Mouse (Mus musculus): ENCODE measurements around the gene Oas1f. TPM values are rescaled to one million over a fixed set of nuclear protein-coding genes. Genes with fewer than 3 reads are reported as not detected.

The Oas1f gene
- polyA plus RNA-seq (2012; rRNA removed): not detected in 2 replicates

DNA sequence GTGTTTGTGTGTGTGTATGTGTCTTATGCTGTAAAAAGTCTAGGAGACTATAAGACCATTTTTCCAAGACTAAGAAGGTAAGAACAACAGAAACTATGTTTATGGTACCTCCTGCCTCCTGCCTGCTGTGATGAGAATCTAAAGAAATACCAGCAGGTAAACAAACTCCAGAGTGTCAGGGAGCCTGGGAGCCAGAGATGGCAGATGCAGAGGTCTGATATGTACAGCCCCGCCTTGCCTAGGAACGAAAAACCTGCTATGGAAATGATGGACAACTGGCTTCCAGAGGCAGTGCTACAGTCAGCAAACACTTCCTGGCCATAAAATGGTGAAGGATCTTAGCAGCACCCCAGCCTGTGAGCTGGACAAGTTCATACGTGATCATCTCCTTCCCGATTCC is at the start of gene Oas1f:
Gene Oas1f (plus strand): TSS at position 301 of the 400 bp plus-strand sequence.

DNA sequence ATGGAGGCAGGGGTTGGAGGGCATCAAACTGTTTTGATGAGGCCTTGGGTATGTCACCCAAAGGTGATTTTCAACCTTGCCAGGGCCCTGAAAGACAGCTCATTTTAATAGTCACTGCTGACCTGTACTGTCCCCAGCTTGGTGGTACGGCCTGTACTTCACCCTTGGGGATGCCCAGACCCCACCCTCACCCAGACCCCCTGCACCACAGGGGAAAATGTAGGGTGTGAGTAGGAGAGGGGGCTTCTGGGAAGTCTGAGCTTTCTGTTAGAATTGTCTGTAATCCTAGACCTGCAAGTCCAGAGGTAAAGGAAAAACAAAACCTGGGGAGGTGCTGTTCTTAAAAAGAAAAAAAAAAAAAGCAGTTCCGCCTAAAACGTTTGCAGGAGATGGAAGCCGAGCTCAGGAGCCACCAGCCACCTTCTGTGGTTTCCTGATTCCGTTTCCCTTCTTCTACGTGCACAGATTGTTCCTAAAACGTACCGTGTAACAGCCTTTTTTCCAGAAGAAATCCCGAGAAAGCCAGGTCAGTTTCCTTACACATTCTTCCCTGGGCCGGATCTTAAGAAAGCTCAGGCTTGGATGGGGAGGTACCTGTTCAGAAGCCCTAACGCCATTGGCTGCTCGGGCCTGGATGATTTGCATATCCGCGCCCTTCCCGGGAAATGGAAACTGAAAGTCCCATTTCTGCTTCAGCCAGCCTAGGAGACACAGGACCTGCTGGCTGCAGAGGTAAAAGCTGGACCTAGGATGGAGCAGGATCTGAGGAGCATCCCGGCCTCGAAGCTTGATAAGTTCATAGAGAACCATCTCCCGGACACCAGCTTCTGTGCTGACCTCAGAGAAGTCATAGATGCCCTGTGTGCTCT is 35.0 kb upstream of the Oas1f start, which contains the start of gene Oas1c:
Gene Oas1c (minus strand): TSS at position 564 of the 869 bp plus-strand sequence.

GRCm38 (mm10) chr5:120861121-120861520 is 14.0 kb downstream of the Oas1f start, which contains the start of gene Oas1h:
Gene Oas1h, plus strand, starts transcription at chr5:120861421.

DNA sequence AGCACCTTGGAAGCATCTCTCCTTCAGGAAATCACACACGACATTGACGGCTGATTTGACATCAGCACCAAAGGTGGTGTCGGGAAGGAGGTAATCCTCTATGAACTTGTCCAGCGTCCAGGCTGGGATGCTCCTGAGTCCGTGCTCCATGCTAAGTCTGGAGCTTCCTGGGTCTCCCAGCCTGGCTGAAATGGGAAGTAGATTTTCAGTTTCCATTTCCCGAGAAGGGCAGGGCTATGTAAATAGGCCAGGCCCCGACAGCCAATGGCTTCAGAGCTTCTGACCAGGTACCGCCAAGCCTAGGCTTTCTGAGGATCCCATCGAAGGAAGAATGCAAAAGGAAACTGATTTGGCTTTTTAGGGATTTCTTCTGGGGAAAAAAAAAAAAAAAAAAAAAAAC is 40.2 kb downstream of the Oas1f start, which contains the start of gene Oas1g:
Gene Oas1g (minus strand): TSS at position 201 of the 400 bp plus-strand sequence.

DNA sequence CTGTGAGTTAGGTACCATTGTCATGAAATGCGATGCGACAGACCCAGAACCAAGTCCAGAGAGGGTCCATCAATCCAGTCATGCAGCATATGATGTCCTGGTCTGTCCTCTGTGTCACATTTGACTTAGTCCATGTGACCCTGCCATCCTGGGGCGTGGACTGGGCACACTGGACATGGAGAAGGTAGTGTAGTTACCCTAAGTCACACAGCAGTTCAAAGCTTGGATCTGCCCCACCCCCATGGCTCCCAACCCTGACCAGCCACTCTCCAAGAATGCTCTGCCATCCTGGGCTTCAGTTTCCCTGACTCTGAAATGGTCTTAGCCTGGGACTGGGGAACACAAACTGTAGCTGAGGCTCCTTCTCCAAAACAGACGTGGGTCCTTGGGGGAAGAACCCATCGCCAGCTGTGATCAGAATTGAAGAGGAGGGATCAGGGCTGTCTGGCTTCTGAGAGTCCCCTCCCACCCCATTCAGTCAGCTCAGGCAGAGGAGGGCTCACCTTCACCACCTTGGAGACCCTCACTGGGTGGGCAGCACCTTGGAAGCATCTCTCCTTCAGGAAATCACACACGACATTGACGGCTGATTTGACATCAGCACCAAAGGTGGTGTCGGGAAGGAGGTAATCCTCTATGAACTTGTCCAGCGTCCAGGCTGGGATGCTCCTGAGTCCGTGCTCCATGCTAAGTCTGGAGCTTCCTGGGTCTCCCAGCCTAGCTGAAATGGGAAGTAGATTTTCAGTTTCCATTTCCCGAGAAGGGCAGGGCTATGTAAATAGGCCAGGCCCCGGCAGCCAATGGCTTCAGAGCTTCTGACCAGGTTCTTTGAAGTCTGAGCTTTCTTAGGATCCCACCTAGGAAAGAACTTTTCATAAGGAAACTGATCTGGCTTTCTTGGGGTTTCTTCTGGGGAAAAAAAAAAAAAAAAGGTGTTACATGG is 59.9 kb downstream of the Oas1f start, which contains the start of gene Oas1a:
Gene Oas1a (minus strand): TSS at position 731 of the 943 bp plus-strand sequence.

Other genes starting within 250 kb of the Oas1f start
- 33.9 and 38.2 TPM in 2 replicates for gene Rita1, start 234.8 kb upstream of the Oas1f start, polyA plus RNA-seq (2012; rRNA removed)
- 57.7 and 58.7 TPM in 2 replicates for gene Ddx54, start 234.6 kb upstream of the Oas1f start, polyA plus RNA-seq (2012; rRNA removed)
- gene Cfap73, start 213.1 kb upstream of the Oas1f start, polyA plus RNA-seq (2012; rRNA removed): not detected in 2 replicates
- gene Rasal1, start 198.6 kb upstream of the Oas1f start, polyA plus RNA-seq (2012; rRNA removed): 1.3 and 1.7 TPM in 2 replicates
- 11.0 and 12.4 TPM in 2 replicates for gene Dtx1, start 135.4 kb upstream of the Oas1f start, polyA plus RNA-seq (2012; rRNA removed)
- 1.8 and 2.3 TPM in 2 replicates for gene Oas2, start 97.5 kb upstream of the Oas1f start, polyA plus RNA-seq (2012; rRNA removed)
- gene Oas3, start 69.7 kb upstream of the Oas1f start, polyA plus RNA-seq (2012; rRNA removed): 5.1 and 5.4 TPM in 2 replicates
- not detected in 2 replicates for gene Oas1e, start 51.8 kb upstream of the Oas1f start, polyA plus RNA-seq (2012; rRNA removed)
- gene Oas1c, start 34.9 kb upstream of the Oas1f start, polyA plus RNA-seq (2012; rRNA removed): 1.4 and 2.3 TPM in 2 replicates
- gene Oas1h, start 14.1 kb downstream of the Oas1f start, polyA plus RNA-seq (2012; rRNA removed): not detected in 2 replicates
- gene Oas1g, start 40.2 kb downstream of the Oas1f start, polyA plus RNA-seq (2012; rRNA removed): 24.1 and 25.3 TPM in 2 replicates
- gene Oas1a, start 60.2 kb downstream of the Oas1f start, polyA plus RNA-seq (2012; rRNA removed): 37.2 and 42.7 TPM in 2 replicates
- 0.20 and 0.30 TPM in 2 replicates for gene Oas1d, start 67.2 kb downstream of the Oas1f start, polyA plus RNA-seq (2012; rRNA removed)
- gene Rph3a, start 162.7 kb downstream of the Oas1f start, polyA plus RNA-seq (2012; rRNA removed): 0.15 and 0.19 TPM in 2 replicates